Mouse (Mus musculus) E14TG2a.4 (cell line): ENCODE measurements around the gene Usp5.

Experiments
- CTCF ChIP-seq: conservative IDR thresholded peaks from 2 replicates; pipeline ENCODE4 v1.5.1; 2014; ENCODE audit warnings: low read length
- POU5F1 ChIP-seq: IDR thresholded peaks from 2 replicates; pipeline ENCODE4 v1.6.1; 2014; ENCODE audit warnings: low read length, borderline replicate concordance

- TF ChIP-seq CTCF (no peak), POU5F1 (no peak)
These were observed 15.8 kb downstream of the Usp5 start for GRCm38 (mm10) chr6:124813496-124813895.
